Mouse (Mus musculus) right cerebral cortex, adult 2 months (tissue): ENCODE data around the gene Ece1.

ENCODE experiments used
- DNase-seq, 2 experiments: peaks; one replicate each; pipeline ENCODE4 v3.0.0; 2021 to 2022; ENCODE audit warnings: low spot score in 2 of 2

Gene Ece1

DNA sequence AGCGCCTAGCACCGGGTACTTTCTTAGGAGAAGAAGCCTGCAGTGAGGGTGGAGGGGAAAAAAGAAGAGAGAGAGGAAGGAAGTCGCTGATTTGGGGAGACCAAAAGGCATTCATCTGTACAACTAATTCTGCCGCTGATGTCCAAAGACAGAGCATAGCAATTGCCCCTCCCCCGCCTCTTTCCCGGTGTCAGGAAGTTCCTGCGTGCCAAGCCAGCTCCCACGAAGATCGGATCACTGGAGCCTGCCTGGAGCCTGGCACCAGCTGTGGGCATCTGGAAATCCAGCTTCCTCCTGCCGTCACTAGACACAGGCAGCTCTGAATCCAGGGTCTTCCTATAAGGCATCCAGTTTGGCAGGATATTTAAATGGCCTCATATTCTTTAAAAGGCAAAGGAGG lies 122.2 kb downstream of the Ece1 start:
- no peak for DNase-seq

DNA sequence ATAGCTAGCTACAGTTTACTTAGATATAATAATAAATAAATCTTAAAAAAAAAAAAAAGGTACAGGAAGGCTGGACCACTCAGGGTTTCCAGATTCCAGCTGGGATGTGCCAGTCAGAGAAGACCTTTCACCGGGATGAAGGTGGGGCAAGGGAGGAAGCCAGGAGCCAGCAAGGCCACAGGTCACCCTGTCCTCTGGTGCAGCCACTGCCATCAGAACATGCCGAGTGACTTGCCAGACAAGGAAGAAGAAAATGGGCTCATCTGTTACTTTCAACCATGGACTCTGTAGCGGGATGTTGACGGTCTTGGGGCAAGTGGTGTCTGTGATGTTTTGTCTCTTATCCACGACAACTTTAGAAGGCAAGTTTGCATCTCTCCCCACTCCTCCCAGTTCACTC lies 122.7 kb downstream of the Ece1 start:
- no peak for DNase-seq

DNA sequence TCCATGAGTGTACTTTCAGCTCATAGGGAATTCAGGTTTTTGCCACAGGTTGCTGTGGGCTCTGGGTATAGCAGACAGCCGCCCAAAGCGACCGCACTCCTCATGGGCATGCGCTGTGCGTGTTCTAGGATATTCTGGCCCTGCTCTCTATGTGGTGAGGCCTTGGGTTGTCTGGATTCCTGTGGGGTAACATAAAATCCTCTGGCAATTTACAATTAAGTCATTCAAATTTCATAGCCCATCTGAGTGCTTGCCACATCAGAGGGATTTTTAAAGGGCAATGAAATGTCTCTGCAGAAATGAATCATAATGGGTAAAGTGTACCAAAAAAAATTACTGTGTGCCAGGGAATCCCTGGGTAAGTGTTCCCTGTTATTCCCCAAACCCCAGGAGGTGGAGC lies 127.4 kb downstream of the Ece1 start:
- no peak for DNase-seq

DNA sequence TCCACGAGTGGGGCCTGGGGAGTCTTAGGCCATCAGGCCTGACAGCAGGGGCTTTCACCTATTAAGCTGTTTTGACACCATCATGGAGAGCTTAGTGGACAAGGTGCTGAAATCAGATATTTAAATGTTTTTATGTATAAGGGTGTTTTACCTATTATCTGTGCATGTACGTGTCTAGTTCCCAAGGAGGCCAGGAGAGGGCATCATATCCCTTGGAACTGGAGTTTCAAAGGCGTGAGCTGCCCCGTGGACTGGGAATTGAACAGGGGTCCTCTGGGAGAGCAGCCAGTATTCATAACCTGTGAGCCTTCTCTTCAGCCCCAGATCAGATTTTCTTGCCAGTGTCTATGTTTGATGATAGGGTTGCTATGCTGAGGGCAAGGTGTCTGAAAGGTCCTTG lies 128.4 kb downstream of the Ece1 start:
- no peak for DNase-seq

- DNase-seq: no peak
Observed at GRCm38 (mm10) chr4:137991240-137991639, 129.2 kb downstream of the Ece1 start.

- no peak for DNase-seq
Observed at GRCm38 (mm10) chr4:137992890-137993289, 130.9 kb downstream of the Ece1 start, which contains the start of gene Eif4g3. Gene Eif4g3 (plus strand): TSS chr4:137993022.

DNA sequence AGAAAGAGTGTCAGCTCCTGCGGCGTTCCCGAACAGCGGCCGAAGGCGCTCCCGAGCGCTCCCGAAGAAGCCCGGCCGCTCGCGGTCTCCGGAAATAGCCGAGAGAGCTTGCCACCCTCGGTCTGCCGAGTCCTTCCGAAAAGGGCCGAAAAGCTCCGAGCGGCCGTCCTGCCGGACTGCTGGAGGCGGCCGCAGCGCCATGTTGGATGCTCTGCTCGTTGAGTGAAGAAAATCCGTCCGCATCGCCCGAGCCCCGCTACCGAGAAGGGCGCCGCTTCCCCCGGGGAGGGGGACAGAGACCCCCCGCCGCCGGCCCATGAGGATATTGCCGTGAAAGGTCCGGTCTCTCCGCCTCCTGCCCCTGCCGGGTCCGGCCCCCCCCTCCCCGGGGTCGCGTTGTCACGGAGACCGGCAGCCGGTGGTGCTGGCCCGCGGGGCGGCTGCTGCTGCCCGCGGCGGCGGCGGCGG lies 131.3 kb downstream of the Ece1 start:
- DNase-seq: peak; percentile 99 to 100

DNA sequence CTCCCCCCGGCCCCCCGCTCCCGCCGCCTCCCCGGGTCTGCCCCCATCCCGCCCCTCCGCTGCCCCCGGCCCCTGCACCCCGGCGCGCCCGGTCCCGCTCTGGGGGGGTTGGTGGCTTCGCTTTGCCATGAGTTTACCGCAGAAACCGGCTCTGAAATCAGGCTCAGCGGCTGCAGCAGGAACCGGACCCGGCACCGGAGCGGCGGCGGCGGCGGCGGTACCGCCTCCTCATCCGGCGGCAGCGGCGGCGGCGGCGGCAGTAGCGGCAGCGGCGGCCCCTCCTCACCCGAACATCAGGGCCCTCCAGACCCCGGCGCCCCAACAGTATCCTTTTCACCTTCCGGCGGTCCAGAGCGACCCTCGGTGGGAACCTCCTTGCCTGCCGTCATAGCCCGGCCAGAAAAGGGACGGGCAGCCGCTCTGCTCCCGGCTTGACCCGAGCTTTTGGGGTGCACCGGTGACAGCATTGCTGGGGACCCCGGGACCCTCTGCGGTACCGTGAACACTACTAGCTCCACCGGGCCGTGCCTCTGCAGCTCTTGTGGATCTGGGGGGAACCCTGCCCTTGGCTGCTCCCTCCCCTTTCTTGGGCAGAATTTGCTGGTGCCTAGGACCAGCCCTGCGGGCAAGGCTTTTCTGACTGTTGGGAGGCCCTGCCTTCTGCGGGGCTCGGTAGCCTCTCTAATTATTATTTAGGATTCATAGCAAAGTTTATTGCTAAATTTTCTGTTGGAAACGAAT lies 132.0 kb downstream of the Ece1 start:
- peak in 1 of 2 experiments; percentile 43 for DNase-seq

DNA sequence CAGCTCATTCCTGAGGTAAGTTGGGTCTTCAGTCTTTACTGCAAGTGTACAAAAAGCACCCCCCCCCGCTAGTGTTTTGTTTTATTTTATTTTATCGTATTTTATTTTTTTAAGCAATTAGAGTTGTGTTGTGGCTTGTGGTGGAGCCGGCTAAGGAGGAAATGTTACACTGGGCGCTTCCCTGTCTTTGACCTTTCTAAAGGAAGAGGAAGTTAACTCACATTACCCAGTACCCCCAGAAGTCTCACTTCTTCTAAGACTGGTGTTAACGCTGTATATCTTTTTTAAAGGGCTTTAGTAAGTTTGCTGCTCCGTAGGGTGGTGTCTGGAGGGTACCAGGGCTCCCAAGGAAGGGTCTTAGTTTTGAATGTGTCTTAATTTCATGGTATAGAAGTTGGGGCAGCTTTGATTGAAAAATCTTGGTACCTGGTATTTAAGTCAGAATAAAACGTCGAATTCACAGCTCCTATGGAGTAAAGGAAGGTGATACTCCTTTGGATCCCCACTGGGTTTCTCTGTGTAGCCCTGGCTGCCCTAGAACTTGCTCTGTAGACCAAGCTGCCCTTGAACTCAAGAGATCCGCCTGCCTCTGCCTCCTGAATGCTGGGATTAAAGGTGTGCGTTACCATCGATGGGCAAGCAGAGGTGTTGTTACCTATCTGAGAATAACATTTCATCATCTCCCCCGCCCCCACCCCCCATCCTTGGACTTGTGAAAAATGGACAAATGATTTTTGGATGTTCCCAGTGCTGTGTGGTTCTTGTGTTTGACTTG lies 132.7 kb downstream of the Ece1 start:
- no peak for DNase-seq

DNA sequence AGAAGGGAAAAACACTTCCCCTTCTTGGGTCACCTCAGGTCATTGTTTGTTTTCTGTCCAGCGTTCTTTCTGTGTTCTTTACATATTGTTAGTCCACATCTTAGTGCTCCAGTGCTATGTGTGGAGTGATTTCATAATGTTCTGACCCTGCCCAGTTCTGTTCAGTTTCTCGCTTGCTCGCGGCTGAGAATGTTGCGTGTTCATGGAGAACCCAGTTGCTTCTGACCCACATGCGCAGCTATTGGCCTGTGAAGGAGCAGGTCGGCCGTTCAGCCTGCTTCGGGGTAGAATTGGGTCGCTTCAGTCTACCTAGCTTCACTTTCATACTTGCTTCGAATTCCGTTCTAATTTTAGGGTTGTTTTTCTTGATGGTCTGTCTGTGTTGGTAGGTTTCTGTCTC lies 133.4 kb downstream of the Ece1 start:
- DNase-seq: no peak

DNA sequence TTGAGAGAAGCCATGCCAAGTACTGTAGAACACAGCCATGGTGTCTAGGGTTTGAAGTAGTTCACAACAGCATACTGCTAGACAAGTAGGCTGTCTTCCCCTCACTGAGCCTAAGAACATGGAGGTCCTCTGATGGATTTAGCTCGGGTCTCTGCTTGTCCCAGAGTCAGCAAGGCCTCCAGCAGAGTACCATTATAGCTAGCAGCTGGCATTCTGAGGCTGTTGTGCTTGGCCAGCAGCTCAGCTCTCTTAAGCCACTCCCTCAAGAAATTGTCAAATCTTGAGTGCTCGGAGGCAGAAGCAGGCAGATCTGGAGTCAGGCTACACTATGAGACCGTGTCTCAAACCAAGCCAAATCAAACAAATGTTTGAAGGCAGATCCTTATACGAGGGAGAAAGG lies 136.2 kb downstream of the Ece1 start:
- DNase-seq: no peak

- no peak for DNase-seq
Observed at GRCm38 (mm10) chr4:138000682-138001081, 138.6 kb downstream of the Ece1 start.

DNA sequence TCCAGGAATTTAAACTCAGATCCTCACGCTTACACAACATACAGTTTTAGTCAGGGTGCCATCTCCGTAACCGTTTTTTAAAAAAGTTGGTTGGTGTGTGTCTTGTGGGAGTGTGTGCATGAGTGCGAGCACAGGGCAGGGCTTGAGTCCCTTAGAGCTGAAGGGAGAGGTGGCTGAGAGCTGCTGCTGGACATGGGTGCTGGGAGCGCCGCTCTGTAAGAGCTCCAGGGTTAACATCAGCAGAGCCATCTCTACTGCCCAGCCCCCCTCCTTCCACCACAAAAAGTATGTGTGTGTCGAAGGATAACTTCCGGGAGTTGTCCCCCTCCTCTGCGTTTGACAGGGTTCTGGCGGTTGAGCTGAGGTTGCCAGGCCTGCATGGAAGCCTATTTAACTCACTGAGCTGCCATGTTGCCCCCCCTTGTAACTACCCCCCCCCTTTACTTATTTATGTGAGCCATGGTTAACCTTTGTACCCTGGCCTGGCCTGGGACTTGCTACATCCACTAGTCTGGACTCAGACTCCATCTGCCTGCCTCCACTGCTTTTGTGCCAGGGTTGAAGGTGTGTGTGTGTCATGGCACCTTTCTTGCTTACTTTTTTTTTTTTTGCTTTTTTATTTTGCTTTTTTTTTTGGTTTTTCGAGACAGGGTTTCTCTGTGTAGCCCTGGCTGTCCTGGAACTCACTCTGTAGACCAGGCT lies 142.0 kb downstream of the Ece1 start:
- no peak for DNase-seq

DNA sequence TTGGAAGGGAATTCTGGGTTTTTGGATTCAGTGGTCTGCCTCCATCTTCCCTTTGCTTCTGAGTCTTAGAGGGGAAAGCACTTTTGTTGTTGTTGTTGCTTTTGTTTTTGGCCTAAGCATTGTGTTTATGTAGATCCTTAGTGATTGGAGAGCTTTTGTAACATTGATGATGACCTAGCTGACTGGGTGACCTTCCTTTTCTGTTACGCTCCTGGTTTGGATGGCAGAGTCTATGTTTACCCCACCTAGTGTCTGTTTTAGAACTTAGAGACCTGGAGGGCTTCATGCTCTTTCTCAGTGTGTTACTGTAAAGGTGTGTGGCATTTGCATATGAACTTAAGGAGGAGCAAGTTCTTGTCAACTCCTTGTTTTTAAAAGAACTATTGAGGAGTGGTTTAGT lies 143.7 kb downstream of the Ece1 start:
- no peak for DNase-seq

DNA sequence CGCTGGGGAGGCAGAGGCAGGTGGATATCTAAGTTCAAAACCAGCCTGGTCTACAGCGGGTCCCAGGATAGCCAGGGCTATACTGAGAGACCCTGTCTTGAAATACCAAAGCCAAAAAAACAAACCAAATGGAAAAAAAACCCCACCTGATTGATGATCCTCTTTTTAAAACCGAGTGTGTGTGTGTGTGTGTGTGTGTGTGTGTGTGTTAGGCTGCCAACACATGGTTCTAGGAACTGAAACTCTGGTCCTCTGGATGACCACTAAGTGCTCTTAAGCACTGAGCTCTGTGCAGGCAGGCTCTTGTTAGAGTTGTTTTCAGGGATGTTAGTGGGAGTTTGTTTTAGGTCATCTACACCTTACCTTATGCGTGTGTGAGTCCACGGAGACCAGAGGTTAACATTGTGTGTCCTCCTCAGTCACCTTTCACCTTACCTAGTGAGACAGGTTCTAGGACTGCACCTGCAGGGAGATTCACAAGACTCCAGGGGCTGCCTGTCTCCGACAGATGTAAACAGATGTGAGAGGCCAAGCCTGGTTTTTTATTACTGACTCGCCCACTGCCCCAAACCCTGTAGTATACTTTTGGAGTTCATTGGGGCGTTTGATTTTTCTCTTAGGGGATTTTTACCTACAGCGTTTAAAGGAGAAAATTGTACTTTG lies 145.0 kb downstream of the Ece1 start:
- no peak for DNase-seq

DNA sequence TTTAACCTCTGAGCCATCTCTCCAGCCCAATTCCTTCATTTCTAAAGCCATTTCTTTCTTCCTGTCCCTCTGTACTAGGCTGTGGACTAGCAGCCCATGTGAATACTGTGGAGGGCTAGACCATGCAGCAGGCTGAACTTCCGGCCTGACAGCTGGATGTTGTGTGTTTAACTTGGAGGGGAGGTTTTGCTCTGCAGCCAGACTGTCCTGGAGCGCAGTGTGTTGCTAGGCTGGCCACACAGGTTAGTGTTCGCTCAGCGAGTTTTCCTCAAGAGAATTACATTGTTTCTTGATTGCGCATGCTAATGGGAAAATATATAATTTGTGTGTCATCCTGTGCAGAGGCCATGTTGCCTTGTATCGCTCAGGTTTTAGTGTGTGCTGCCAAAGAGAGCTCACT lies 146.6 kb downstream of the Ece1 start:
- DNase-seq: no peak

- DNase-seq: no peak
Observed at GRCm38 (mm10) chr4:138009786-138010502, 147.9 kb downstream of the Ece1 start.

DNA sequence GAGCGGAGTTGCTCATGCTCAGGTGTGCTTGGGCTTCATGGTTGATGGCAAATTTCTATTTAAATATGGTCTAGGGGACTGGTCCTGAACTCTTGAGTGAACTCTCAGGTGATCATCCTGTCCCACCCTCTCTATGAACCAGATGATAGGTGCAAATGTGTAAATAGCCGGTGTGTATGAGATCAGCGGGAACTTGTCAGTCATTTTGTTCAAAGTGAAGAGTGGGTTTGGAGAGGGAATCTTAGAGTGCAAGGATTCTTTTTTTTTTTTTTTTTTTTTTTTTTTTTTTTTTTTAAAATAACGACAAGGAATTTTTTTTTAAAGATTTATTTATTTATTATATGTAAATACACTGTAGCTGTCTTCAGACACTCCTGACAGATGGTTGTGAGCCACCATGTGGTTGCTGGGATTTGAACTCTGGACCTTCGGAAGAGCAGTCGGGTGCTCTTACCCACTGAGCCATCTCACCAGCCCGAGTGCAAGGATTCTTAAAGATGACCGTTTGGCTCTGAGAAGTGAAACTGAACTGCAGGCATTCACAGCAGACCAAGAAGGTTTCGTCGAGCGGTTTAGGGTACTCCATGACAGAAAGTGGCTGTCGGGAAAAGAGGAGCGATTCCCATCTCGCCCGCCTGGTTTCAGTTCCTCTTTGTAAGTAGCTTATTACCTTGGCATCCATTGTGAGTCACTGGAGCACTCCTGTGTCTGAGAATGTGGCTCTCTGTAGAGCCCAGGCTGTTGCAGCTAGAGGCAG lies 151.9 kb downstream of the Ece1 start:
- no peak for DNase-seq
